Mouse (Mus musculus) heart, postnatal 14 days (tissue): ENCODE results near the gene 2310002L09Rik. TPM values are rescaled to one million over a fixed set of nuclear protein-coding genes. Genes with fewer than 3 reads are reported as not detected.
"Not testable (repeated sequence)": the region's sequence is repeated elsewhere in the genome, so short reads cannot be mapped to it uniquely, and the experiment has no call there.

Source experiments
- DNase-seq, 2 experiments: peaks; one replicate each; pipeline ENCODE4 v3.0.0; 2021 to 2022
- intact Hi-C: fragments of 180-260 bp; cut with DNase I; formaldehyde crosslinking; loops from one replicate; pipeline ENCODE4 v1.15.1; 2025
- long read RNA-seq, 2 experiments: library from polyadenylated mRNA; stranded (forward); transcript quantifications; one replicate each; pipeline ENCODE4 v2.0.0; 2021
- total RNA-seq, 2 experiments: library from RNA; stranded (reverse); gene quantifications; 2 replicates each; pipeline ENCODE4 v1.2.3; 2021

The 2310002L09Rik gene
- total RNA-seq = 1 to 10 TPM; 4.0 to 7.1 TPM
- long read RNA-seq, experiment 1, partial matches to known transcripts = 0 of 4 reads
- long read RNA-seq, experiment 1, other reads (novel, unspliced or antisense) = 2 of 4 reads
- long read RNA-seq, experiment 2, partial matches to known transcripts = 0 of 5 reads
- long read RNA-seq, experiment 2, other reads (novel, unspliced or antisense) = 1 of 5 reads

DNA sequence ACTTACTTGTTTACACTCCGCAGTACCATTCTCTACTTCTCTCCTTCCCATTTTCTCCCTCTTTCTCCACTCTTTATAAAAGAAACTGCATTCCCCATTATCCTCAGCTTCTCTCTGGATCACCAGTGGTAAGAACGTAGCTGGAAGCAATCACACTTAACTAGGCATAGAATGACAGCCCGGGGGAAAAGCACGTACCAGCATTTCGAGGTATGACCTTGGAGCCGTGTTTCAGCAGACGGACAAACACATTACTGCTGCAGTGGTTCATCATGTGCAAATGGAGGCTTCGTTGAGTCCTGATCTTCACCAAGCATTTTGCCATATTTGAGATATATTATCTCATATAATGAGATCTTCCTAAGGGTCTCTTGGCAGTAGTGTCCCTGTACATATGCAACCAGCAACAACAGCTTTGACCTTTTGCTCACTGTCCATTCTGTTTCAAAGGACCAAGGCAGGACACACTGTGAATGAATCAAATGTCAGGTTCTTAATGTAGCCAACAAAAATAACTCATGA, at the start of gene 2310002L09Rik:
TSS of gene 2310002L09Rik (minus strand) at position 472 of the 522 bp plus-strand sequence.
- intact Hi-C loops = no loop called here
- DNase-seq = no peak

DNA sequence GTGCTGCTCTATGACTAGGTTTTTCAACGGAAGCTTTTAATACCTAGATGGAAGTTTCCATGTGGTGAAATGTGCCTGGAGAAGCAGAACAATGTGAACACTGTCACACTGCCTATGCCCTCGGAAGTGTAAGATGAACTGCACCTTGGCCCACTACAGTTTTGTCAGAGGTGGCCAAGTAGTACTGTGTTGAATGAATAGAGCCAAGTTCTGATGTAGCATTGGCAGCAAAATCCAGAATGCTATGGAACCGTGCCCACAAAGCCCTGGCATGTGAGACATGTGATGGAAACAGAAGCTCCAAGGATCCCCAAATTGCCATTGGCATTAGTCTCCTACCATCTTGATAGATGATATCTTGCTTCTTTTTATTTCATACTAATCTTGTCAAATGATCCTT, 29.8 kb upstream of the 2310002L09Rik start:
- intact Hi-C loops = no loop called here
- DNase-seq = peak in 1 of 2 experiments; percentile 0

DNA sequence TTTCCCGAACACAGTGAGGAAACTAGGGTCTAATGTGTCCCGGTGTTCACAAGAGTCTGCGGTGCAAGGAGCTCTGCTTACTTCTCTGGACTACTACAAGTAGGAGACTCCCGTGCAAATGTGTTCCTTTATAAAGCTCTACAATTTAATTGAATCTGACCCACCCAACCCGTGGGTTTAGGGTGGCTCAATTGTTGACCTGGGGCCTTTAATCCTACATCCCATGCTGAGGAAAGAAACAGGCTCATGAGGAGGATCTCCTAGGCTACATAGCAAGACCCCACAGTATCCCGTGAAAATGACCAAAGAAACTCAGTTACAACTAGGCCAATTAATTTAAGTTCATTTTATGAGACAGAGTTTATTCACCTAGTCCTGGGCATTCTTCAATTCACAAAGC, 30.0 kb downstream of the 2310002L09Rik start, which contains the start of gene Gm11756:
TSS of gene Gm11756 (minus strand) at position 101 of the 400 bp plus-strand sequence.
- intact Hi-C loops, DNase-seq: not testable (repeated sequence)

DNA sequence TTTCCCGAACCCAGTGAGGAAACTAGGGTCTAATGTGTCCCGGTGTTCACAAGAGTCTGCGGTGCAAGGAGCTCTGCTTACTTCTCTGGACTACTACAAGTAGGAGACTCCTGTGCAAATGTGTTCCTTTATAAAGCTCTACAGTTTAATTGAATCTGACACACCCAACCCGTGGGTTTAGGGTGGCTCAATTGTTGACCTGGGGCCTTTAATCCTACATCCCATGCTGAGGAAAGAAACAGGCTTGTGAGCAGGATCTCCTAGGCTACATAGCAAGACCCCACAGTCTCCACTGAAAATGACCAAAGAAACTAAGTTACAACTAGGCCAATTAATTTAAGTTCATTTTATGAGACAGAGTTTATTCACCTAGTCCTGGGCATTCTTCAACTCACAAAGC, 44.8 kb downstream of the 2310002L09Rik start, which contains the start of gene Gm13871:
TSS of gene Gm13871 (minus strand) at position 101 of the 400 bp plus-strand sequence.
- DNase-seq, intact Hi-C loops: not testable (repeated sequence)

DNA sequence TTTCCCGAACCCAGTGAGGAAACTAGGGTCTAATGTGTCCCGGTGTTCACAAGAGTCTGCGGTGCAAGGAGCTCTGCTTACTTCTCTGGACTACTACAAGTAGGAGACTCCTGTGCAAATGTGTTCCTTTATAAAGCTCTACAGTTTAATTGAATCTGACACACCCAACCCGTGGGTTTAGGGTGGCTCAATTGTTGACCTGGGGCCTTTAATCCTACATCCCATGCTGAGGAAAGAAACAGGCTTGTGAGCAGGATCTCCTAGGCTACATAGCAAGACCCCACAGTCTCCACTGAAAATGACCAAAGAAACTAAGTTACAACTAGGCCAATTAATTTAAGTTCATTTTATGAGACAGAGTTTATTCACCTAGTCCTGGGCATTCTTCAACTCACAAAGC, 59.6 kb downstream of the 2310002L09Rik start, which contains the start of gene Gm11757:
TSS of gene Gm11757 (minus strand) at position 101 of the 400 bp plus-strand sequence.
- intact Hi-C loops, DNase-seq: not testable (repeated sequence)

Other genes starting within 250 kb of the 2310002L09Rik start
- under 1 TPM; 0.49 to 0.53 TPM for gene Rasef, start 159.9 kb downstream of the 2310002L09Rik start, total RNA-seq
- not detected for gene Gm11758, start 74.6 kb downstream of the 2310002L09Rik start, total RNA-seq
- gene Gm11757, start 59.7 kb downstream of the 2310002L09Rik start, total RNA-seq = not detected
- not detected for gene Gm13871, start 44.9 kb downstream of the 2310002L09Rik start, total RNA-seq
- gene Gm11756, start 30.1 kb downstream of the 2310002L09Rik start, total RNA-seq = under 1 TPM; 0.17 to 0.43 TPM
- under 1 TPM; 0.10 to 0.17 TPM for gene Frmd3, start 62.6 kb upstream of the 2310002L09Rik start, total RNA-seq